Mouse (Mus musculus) lung, embryonic 14.5 days (tissue): Measurements from ENCODE around the gene Bloc1s3. TPM values are rescaled to one million over a fixed set of nuclear protein-coding genes. Genes with fewer than 3 reads are reported as not detected.

Experiments used
- ATAC-seq: fragments of 200-750 bp; cut with Nextera tagmentation; 2 replicates; pipeline ENCODE4 v1.8.0; 2017; ENCODE audit warnings: mild to moderate bottlenecking, moderate TSS enrichment, moderate library complexity; ENCODE audit not compliant: insufficient read depth
- DNase-seq: peaks from one replicate; pipeline ENCODE4 v3.0.0-alpha.2; 2015
- H3K27ac ChIP-seq: fragments of 300-500 bp; sonication (generic); 2 replicates; pipeline ENCODE4 v1.5.1; 2014; ENCODE audit warnings: low read depth, mild to moderate bottlenecking, moderate library complexity
- H3K27me3 ChIP-seq: fragments of 300-500 bp; sonication (generic); 2 replicates; pipeline ENCODE4 v1.6.1; 2014; ENCODE audit warnings: low read length, control low read depth; ENCODE audit not compliant: insufficient read depth
- H3K36me3 ChIP-seq: fragments of 300-500 bp; sonication (generic); 2 replicates; pipeline ENCODE4 v1.6.1; 2014; ENCODE audit warnings: control low read depth; ENCODE audit not compliant: insufficient read depth
- H3K4me1 ChIP-seq: fragments of 300-500 bp; sonication (generic); 2 replicates; pipeline ENCODE4 v1.6.1; 2014; ENCODE audit warnings: antibody characterized with exemption, control low read depth; ENCODE audit not compliant: insufficient read depth
- H3K4me2 ChIP-seq: fragments of 300-500 bp; sonication (generic); 2 replicates; pipeline ENCODE4 v1.6.1; 2014; ENCODE audit warnings: mild to moderate bottlenecking
- H3K4me3 ChIP-seq: fragments of 300-500 bp; sonication (generic); 2 replicates; pipeline ENCODE4 v1.5.1; 2014; ENCODE audit warnings: low read depth, low read length
- H3K9ac ChIP-seq: fragments of 300-500 bp; sonication (generic); 2 replicates; pipeline ENCODE4 v1.6.1; 2014
- H3K9me3 ChIP-seq: fragments of 300-500 bp; sonication (generic); 2 replicates; pipeline ENCODE4 v1.6.1; 2016; ENCODE audit warnings: low read depth, low read length, control low read depth
- CTCF ChIP-seq: IDR thresholded peaks from 2 replicates; pipeline ENCODE4 v1.5.1; 2016; ENCODE audit warnings: antibody characterized with exemption, low read depth
- WGBS: fragments of 180-500 bp; shearing (Covaris S2); extraction: QIAGEN DNeasy Blood & Tissue Kit; methylation state at CpG from one replicate; pipeline ENCODE4 v1.1.7; 2014; 5-methylcytosine and 5-hydroxymethylcytosine counted together
- polyA plus RNA-seq: library from polyadenylated mRNA; unstranded; fragments of >200 nt; fragmentation: Nextera tagmentation; extraction: Ambion mirVana; gene quantifications from 2 replicates; pipeline ENCODE4 v1.2.1, GENCODE M21; 2014

Gene Bloc1s3
- polyA plus RNA-seq, 1 experiment from 2014 or later = 1.7 TPM

DNA sequence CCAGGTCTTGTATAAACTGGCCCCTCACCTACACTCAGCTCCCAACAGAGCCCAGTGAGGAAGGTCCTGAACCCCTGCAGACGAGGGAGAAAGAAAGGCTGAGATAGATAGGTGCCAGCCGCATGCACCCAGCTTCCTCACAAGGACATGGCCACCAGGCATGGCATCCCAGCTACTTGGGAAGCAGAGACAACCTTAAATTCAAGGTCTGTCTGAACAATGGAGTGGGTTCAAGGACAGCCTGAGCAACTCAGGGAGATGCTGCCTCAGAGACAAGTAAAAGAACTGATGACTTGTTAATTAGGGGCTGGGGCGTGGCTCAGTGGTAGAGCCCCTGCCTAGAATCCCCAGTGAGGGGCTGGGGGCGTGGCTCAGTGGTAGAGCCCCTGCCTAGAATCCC, 53.0 kb downstream of the Bloc1s3 start:
- no peaks in the 10 kb centered on the region for H3K4me1 ChIP-seq
- no peak for TF ChIP-seq CTCF

More for the DNA sequence above, 53.0 kb downstream of the Bloc1s3 start:
- H3K27me3 ChIP-seq = no peaks in the 10 kb centered on the region
- no peak overlapping the region for H3K4me2 ChIP-seq
- no peak for ATAC-seq
- H3K27ac ChIP-seq = no peak overlapping the region
- H3K9me3 ChIP-seq = no peaks in the 10 kb centered on the region
- peaks cover 31% of the 10 kb centered on the region for H3K36me3 ChIP-seq
- no peak overlapping the region for H3K4me3 ChIP-seq
- 89% methylated on average over 4 of the region's 4 CpGs for WGBS
- no peak overlapping the region for H3K9ac ChIP-seq
- DNase-seq = no peak

Other genes starting within 250 kb of the Bloc1s3 start
- gene Vasp, start 236.6 kb downstream of the Bloc1s3 start, polyA plus RNA-seq = 88.9 and 95.3 TPM in 2 replicates
- not detected in 2 replicates for gene Ppm1n, start 228.3 kb downstream of the Bloc1s3 start, polyA plus RNA-seq
- gene Rtn2, start 225.7 kb downstream of the Bloc1s3 start, polyA plus RNA-seq = 8.0 and 9.1 TPM in 2 replicates
- not detected in 2 replicates for gene Fosb, start 198.3 kb downstream of the Bloc1s3 start, polyA plus RNA-seq
- gene Ercc1, start 163.6 kb downstream of the Bloc1s3 start, polyA plus RNA-seq = 88.6 and 90.5 TPM in 2 replicates
- gene Cd3eap, start 148.9 kb downstream of the Bloc1s3 start, polyA plus RNA-seq = 21.3 and 24.2 TPM in 2 replicates
- gene Ppp1r13l, start 148.6 kb downstream of the Bloc1s3 start, polyA plus RNA-seq = 5.4 and 7.9 TPM in 2 replicates
- 11.4 and 12.1 TPM in 2 replicates for gene Ercc2, start 126.4 kb downstream of the Bloc1s3 start, polyA plus RNA-seq
- 6.5 and 7.5 TPM in 2 replicates for gene Klc3, start 104.3 kb downstream of the Bloc1s3 start, polyA plus RNA-seq
- gene Ckm, start 103.6 kb downstream of the Bloc1s3 start, polyA plus RNA-seq = 2.8 and 11.1 TPM in 2 replicates
- 8.7 and 11.1 TPM in 2 replicates for gene Mark4, start 49.5 kb downstream of the Bloc1s3 start, polyA plus RNA-seq
- gene Exoc3l2, start 45.0 kb downstream of the Bloc1s3 start, polyA plus RNA-seq = 1.7 and 2.2 TPM in 2 replicates
- gene Trappc6a, start within 50 bp of the Bloc1s3 start, polyA plus RNA-seq = 77.3 and 83.5 TPM in 2 replicates
- 0.11 TPM in 2 replicates for gene Nkpd1, start 9.5 kb upstream of the Bloc1s3 start, polyA plus RNA-seq
- 4.7 and 6.2 TPM in 2 replicates for gene Ppp1r37, start 54.7 kb upstream of the Bloc1s3 start, polyA plus RNA-seq
- gene Zfp296, start 68.9 kb upstream of the Bloc1s3 start, polyA plus RNA-seq = 0.27 and 0.38 TPM in 2 replicates
- 180 and 183 TPM in 2 replicates for gene Gemin7, start 69.2 kb upstream of the Bloc1s3 start, polyA plus RNA-seq
- 46.9 and 51.5 TPM in 2 replicates for gene Clasrp, start 96.1 kb upstream of the Bloc1s3 start, polyA plus RNA-seq
- gene Relb, start 121.1 kb upstream of the Bloc1s3 start, polyA plus RNA-seq = 7.3 TPM in 2 replicates
- gene Clptm1, start 156.7 kb upstream of the Bloc1s3 start, polyA plus RNA-seq = 95.0 and 96.0 TPM in 2 replicates
- 2.5 and 3.4 TPM in 2 replicates for gene Apoc2, start 169.6 kb upstream of the Bloc1s3 start, polyA plus RNA-seq
- gene Gm44805, start 173.1 kb upstream of the Bloc1s3 start, polyA plus RNA-seq = not detected in 2 replicates
- 0.30 TPM in 1 of 2 replicates, not detected in the other for gene Apoc4, start 173.1 kb upstream of the Bloc1s3 start, polyA plus RNA-seq
- 13.6 and 15.5 TPM in 2 replicates for gene Apoc1, start 184.3 kb upstream of the Bloc1s3 start, polyA plus RNA-seq
- gene Apoe, start 190.8 kb upstream of the Bloc1s3 start, polyA plus RNA-seq = 404 and 439 TPM in 2 replicates
- 149 and 168 TPM in 2 replicates for gene Tomm40, start 207.1 kb upstream of the Bloc1s3 start, polyA plus RNA-seq
- gene Nectin2, start 242.1 kb upstream of the Bloc1s3 start, polyA plus RNA-seq = 120 and 125 TPM in 2 replicates